Mouse (Mus musculus): ENCODE measurements at regions not wholly inside any gene's neighbourhood (a gene's known extent, or its start where the extent isn't known, plus 50 kb on each side); places are given as distances from the start of the nearest gene placed in this dataset.

DNA sequence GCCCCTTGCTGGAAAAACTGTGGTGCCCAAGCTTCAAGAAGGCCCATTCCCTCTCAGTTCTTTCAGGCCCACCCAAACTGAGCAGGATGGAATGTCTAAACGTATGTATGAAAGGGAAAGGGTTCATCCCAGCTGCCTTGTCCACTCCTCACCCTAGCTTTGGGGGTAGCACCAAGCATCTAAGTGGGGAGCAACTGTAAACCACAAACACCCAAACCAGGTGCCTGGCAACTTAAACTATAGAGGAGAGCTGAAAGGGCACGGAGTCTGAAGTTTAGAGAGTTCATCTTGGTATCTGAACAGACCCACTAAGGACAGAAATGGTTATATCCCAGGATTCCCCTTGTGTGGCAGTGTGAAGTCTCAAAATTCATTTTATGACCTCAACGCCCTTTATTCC is 90.1 kb upstream of the Ssbp2 start:
- no peak for DNase-seq (ENCODE audit: low spot score in 2 of 2)

GRCm38 (mm10) chr13:91370441-91370840 is 89.6 kb upstream of the Ssbp2 start:
- no peak for DNase-seq (ENCODE audit: low spot score in 2 of 2)

DNA sequence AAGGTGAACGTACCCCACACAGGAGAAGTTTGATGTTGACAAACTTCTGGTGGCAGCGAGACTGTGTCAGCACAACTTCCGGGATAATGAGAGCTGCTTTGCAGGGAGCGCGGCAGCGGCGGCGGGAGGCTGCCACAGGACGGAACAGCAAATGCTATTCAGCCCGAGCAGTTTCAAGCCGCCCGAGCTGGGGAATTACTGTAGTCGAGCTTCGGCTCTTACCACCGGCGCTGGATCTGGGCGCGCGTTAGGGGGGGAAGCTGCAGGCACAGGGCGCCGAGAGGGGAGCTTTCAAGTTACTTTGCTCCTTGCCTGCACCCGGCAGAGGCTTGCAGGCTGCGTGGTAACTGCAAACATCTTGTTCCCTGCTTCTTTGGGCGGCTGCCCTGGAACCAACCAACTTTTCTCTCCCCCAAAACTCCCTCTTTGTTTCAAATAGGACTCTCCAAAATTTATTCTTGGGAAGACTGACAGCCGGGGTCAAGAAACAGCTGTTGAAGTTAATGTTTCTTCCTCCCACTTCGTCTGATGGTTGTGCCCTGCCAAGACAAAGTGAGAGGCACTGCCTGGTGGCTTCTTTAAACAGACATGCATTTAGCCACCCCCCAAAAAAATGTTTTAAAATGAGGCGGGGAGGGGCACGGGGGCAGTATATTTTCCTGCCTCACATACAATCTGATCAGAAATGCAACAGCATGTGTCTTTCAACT is 89.0 kb upstream of the Ssbp2 start:
- peak; percentile 91 to 93 for DNase-seq (ENCODE audit: low spot score in 2 of 2)

- DNase-seq (ENCODE audit: low spot score in 2 of 2): no peak
Measured at GRCm38 (mm10) chr13:91371596-91371987, 88.5 kb upstream of the Ssbp2 start.

DNA sequence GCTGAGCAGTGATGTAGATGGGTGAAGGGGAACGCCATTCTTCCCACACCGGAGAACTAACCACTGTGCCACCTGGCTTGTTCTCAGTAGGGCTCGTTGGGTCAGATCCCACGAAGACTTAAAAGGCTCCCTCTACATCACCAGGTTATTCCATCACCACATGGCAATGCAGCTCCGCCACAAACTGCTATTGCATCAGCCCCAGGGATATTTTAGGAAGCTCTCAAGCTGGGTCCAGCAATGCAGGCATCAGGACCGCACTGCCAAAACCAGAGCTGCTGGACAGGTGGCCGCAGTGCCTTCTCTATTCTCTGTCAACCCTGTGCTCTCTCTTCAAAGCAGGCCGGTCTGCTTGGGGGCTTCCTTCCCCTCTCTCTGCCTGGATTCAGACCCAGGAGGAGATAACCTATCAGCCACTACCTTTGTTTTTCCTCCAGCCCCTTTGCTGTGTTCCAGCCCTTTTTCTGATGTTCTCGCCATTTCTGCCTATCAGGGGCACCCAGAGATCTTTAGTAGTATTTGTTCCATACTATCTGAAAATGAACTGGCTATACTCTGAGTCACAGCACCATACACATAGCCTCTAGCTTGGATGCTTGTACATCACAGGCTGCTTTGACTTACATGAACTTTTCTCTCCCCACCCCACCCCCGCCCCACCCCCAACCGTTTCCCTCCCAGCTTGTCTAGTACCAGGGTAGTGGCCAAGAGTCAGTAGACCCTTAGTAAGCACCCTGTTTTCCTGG is 87.8 kb upstream of the Ssbp2 start:
- DNase-seq (ENCODE audit: low spot score in 2 of 2): no peak

- DNase-seq (ENCODE audit: low spot score in 2 of 2): no peak
Measured at GRCm38 (mm10) chr13:91374141-91374540, 85.9 kb upstream of the Ssbp2 start.

DNA sequence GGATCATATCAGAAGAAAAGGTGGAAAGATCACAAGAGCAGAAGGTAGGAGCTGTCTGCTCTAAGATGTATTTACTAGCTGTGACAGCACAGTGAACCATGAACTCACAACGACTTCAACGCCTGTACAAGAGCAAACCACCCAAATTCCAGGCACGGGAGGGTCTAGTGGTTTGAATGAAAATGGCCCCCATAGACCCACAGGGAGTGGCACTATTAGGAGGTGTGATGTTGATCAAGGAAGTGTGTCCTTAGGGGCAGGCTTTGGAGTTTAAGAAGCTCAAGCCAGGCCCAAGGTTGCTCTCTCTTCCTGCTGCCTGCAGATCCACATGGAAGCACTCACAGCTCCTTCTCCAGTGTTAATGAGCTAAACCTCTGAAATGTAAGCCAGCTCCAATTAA is 83.5 kb upstream of the Ssbp2 start:
- DNase-seq (ENCODE audit: low spot score in 2 of 2): no peak

GRCm38 (mm10) chr13:91377428-91377827 is 82.7 kb upstream of the Ssbp2 start:
- no peak for DNase-seq (ENCODE audit: low spot score in 2 of 2)

GRCm38 (mm10) chr13:91377972-91378371 is 82.1 kb upstream of the Ssbp2 start:
- DNase-seq (ENCODE audit: low spot score in 2 of 2): no peak

- no peak for DNase-seq (ENCODE audit: low spot score in 2 of 2)
Measured at GRCm38 (mm10) chr13:91385393-91385792, 74.7 kb upstream of the Ssbp2 start.

- DNase-seq (ENCODE audit: low spot score in 2 of 2): no peak
Measured at GRCm38 (mm10) chr13:91387913-91388312, 72.2 kb upstream of the Ssbp2 start.

DNA sequence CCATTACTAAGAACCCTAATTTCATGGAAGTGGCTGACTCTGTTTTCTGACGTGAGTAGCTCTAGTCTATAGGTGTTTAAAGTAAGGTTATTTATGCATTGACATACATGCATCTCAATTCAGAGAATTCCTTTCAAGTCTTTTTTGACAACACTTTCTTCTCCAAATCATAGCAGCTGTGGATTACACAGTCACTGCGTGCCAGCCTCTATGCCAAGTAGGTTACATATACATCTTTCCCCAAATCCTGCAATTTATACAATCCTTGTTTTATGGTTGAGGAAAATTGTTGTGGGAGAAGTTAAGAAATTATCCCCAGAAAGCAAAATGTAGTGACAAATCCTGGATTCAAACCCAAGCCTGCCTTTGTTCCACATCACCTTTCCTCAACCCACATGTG is 56.5 kb upstream of the Ssbp2 start:
- no peak for DNase-seq (ENCODE audit: low spot score in 2 of 2)

GRCm38 (mm10) chr13:91405027-91405426 is 55.1 kb upstream of the Ssbp2 start:
- no peak for DNase-seq (ENCODE audit: low spot score in 2 of 2)

- DNase-seq (ENCODE audit: low spot score in 2 of 2): no peak
Measured at GRCm38 (mm10) chr13:91410116-91410515, 50.0 kb upstream of the Ssbp2 start.
